Mouse (Mus musculus): ENCODE measurements around the gene Chst5. TPM values are rescaled to one million over a fixed set of nuclear protein-coding genes. Genes with fewer than 3 reads are reported as not detected.
A peak's percentile ranks its signal among the peaks of the same experiment; 100 is the strongest.
"Not testable (repeated sequence)": the region's sequence is repeated elsewhere in the genome, so short reads cannot be mapped to it uniquely, and the experiment has no call there.

The Chst5 gene
- polyA plus RNA-seq, 1 experiment = 0.25 TPM

DNA sequence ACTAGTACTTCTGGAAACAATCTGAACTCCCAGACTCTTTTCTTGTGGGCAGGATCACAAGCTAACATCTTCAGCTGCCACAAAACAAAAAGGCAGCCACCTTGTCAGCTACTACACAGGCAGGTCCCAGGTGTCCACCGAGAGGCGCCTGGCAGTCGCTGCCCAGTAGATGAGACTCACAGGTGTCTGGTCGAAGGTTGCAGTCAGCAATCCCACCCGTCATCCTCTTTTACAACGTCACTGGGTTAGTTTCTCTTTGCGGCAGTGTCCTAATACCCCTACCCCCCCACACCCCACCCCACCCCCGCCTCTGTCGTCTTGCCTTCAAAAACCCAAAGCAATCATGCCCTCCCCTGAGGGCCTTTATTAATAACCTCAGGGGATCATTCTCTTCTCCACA lies 34.5 kb downstream of the Chst5 start:
- no peak for DNase-seq (ENCODE audit: low spot score)

DNA sequence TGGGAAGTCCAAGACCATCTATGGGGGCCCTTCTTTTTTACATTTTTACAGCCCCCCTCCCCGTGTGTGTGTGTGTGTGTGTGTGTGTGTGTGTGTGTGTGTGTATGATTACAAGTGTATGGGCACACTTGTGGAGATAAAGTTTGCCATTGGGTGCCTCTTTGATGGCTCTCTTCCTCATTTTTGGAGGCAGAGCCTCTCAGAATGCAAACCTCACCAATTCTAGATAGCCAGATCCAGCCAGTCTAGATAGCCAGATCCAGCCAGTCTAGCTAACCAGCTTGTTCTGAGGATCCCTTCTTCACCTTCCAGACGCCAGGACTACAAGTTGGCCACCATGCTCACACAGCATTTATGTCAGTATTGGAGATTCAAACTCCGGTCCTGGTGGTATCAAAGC lies 39.0 kb downstream of the Chst5 start:
- DNase-seq (ENCODE audit: low spot score) = no peak

DNA sequence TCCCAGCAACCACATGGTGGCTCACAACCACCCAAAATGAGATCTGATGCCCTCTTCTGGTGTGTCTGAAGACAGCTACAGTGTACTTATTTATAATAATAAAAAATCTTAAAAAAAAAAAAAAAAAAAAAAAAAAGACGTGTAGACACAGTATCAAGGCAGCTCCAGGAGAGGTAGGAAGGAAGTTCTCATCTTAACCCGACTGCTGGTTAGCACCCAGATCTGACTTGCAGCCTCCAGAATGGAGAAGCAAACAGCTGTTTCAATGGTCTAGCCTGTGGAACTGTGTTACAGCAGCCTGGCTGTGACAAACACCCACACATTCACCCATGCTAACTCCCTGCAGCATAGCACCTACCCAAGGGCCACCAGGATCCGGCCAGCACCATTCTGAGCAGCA lies 39.9 kb downstream of the Chst5 start:
- no peak for DNase-seq (ENCODE audit: low spot score)

DNA sequence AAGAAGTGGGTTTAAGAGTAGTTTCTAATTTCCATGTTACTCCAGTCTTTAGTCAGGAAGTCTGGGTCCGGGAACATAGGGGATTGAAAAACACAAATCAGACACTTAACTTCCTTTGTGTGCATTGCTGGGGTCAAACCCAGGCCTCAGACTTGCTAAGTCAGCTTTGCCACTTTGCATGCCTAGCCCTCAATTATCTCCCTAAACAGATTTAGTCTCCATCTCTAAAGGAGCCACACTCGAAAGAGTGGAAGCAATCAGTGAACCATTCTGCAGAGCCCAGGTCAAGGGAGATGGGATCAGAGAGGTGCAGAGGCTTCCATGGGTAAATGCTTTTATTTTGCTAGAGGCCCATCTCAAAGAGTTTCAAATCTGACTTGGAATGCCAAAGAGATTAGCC lies 41.6 kb downstream of the Chst5 start:
- DNase-seq (ENCODE audit: low spot score) = no peak

DNA sequence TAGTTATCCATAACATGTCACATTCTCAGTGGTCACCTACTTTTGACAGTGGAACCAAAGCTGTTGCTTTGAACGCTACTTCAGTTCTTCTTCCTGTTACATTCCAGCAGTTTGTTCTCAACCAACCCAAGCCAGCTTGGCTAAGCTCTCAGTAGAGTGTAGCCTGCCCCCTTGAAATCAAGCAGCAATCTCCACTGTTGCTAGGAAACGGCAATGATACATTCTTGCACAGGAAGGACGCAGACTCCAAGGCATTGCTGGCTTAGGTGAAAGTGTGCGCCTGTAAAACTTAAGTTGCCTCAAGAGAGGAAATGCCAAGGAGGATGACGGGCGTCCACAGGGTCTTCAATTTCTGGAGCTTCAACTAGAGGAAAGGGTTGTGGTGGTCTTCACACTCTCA lies 44.4 kb downstream of the Chst5 start:
- no peak for DNase-seq (ENCODE audit: low spot score)

DNA sequence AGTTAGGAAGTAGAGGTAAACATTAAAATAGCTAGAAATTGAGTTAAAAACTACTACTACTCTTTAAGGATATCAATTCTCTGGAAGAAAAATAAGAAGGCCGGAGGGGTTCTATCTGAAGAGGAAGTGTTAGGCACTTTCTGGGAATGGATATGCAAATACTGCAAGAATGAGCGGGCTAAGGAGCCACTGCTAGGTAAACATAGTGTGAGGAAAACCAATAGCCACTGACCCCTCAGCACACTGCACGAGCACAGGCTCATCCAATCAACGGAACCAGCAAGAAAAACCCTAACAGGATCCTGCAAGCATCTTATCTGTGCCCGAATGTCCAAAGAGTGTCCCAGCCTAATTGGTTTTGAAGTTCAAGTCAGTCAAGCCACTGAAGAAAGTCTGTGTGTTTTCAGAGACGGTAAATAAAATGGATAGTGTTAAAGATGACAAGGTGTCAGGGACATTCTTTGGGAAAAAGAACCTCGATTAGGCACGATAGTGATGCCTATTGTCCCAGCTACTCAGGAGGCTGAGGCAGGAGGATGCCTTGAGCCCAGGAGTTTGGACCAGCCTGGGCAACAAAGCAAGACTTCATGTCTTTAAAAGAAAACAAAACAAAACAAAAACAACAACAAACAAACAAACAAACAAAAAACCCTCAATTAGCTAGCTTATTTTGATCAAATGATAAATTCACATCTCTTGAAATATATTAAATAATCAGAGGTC lies 45.0 kb downstream of the Chst5 start:
- DNase-seq (ENCODE audit: low spot score) = no peak

DNA sequence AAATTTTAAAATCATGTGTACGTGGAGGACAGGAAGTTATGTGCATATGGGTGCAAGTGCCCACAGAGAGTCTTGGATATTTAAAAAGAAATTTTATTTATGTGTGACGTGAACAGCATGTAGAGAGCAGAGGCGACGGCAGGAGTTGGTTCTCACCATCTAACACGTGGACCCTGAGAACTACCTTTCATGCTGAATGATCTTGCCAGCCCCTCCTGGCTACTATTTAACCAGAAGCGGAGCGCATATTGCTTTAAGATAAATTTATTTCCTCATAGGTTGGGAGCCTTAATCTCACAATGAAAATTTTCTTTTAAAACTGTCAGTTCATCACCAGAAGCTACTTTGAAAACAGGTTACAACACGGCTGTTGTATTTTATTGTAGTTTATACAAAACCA lies 45.6 kb downstream of the Chst5 start:
- no peak for DNase-seq (ENCODE audit: low spot score)

DNA sequence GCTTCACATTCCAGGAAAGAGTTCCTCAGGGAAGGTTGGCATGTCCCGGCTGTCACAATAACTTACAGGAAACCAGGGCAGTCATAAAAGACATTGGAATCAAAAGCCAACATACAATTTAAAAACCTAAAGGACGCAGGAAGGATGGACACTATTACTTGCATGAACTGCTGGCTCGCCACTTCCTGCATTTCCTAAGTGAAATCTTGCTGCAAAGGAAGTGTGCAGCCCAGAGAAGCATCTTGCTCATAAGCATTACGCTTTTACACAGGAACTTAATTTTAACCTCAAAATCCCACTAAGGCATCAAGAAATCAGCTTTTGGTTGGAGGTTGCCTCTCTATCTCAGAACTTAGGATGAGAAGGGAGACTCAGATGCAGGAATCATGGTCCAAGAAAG lies 47.0 kb downstream of the Chst5 start:
- no peak for DNase-seq (ENCODE audit: low spot score)

DNA sequence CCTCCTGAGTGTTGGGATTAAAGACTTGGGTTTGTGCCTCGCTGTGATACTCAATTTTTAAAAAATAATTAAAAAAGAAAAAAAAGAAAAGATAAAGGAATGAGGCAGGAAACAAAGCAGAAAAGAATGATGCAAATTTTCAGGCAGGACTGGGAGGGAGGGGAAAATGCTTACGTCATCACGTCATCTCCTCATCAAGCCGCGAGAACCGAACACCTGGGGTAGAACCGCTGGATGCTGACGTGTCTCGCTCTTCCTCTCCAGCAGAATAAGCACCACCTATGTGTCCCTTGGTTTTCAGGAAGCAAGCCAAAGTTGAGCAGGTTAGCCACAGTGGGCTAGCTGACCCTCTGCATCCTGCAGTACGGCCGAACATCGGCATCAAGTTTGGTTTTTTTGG lies 54.3 kb downstream of the Chst5 start:
- no peak for DNase-seq (ENCODE audit: low spot score)

DNA sequence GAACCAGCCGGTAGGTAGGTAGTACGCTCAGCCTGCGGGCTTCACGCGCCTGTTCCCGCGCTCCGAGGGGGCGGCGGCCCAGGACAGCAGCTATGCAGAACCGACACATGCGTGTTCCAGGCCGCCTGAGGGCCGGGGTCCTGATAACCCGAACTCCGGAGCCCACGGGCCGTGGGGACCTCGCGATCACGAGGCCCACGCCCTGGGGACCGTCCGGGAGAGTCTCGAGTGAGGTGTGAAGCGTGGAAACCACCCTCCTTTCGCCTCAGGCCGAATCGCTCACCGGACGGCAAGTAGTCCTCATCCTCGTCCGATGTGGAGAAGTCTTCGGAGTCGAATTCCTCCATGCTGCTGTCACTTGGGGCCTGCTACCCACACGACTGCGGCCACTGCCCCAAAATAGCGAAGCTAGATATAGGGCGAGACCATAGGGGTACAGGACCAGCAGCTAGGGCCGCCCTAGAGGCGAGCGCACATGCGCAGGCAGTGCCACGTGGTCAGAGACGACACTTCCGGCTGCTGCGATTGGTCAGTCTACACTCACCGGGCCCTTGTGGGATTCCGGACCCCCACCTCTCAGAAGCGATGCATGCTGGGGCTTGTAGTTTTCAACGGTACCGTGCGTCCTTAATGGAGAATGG lies 56.3 kb downstream of the Chst5 start, which contains the start of gene Cfdp1:
Cfdp1 (minus strand) TSS at position 431 of the 641 bp plus-strand sequence.
- DNase-seq (ENCODE audit: low spot score) = peak; percentile 91

DNA sequence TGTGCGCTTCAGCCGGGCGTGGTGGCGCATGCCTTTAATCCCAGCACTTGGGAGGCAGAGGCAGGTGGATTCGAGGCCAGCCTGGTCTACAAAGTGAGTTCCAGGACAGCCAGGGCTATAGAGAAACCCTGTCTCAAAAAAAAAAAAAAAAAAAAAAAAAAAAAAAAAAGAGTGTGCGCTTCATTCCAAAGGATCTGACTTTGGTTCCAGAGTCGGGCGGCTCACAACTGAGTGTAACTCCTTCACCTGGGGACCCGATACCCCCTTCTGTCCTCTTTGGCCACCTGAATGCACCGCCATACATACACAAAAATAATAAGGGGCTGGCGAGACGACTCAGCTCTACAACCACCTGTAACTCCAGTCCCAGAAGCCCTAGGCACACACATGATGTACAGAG lies 57.0 kb downstream of the Chst5 start:
- not testable (repeated sequence) for DNase-seq (ENCODE audit: low spot score)

DNA sequence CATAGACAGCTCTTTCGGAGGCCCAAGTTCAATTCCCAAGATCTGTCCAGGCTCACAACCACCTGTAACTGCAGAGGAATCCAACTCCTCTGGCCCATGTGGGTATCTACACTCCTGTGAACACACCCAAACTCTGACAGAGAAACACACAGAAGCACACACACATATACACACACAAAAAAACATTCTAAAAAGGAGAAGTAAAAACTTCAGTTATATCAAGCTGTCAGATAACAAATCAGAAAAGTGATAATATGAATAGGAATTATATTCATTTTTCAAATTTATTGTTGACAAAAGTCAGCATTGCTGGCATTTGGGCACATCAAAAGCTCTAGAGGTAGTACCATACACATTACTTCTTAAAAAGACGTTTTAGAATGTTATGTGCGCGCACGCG lies 63.5 kb downstream of the Chst5 start:
- no peak for DNase-seq (ENCODE audit: low spot score)

Other genes starting within 250 kb of the Chst5 start
- gene Ctrb1, start 219.4 kb downstream of the Chst5 start, polyA plus RNA-seq (2012; rRNA removed) = 0.40 and 2.3 TPM in 2 replicates
- gene Bcar1, start 166.6 kb downstream of the Chst5 start, polyA plus RNA-seq (2012; rRNA removed) = 40.1 and 42.5 TPM in 2 replicates
- 58.5 and 65.5 TPM in 2 replicates for gene Cfdp1, start 56.2 kb downstream of the Chst5 start, polyA plus RNA-seq (2012; rRNA removed)
- 9.1 and 9.6 TPM in 2 replicates for gene Tmem170, start 33.7 kb downstream of the Chst5 start, polyA plus RNA-seq (2012; rRNA removed)
- gene Tmem231, start 23.4 kb upstream of the Chst5 start, polyA plus RNA-seq (2012; rRNA removed) = 8.1 and 9.2 TPM in 2 replicates
- 94.5 and 112 TPM in 2 replicates for gene Gabarapl2, start 30.3 kb upstream of the Chst5 start, polyA plus RNA-seq (2012; rRNA removed)
- gene Adat1, start 81.9 kb upstream of the Chst5 start, polyA plus RNA-seq (2012; rRNA removed) = 5.6 and 5.9 TPM in 2 replicates
- gene Kars, start 100.9 kb upstream of the Chst5 start, polyA plus RNA-seq (2012; rRNA removed) = 65.4 and 82.7 TPM in 2 replicates
- 13.9 and 15.9 TPM in 2 replicates for gene Terf2ip, start 101.0 kb upstream of the Chst5 start, polyA plus RNA-seq (2012; rRNA removed)
- gene Gm6793, start 104.6 kb upstream of the Chst5 start, polyA plus RNA-seq (2012; rRNA removed) = 0.19 TPM in 1 of 2 replicates, not detected in the other